Mouse (Mus musculus) brain, adult 2 months (tissue): Measurements from ENCODE around the gene Usp28.
A peak's percentile ranks its signal among the peaks of the same experiment; 100 is the strongest.

ENCODE experiments used
- DNase-seq: peaks from one replicate; pipeline ENCODE4 v3.0.0; 2011; ENCODE audit warnings: low read depth, low spot score

The Usp28 gene

GRCm38 (mm10) chr9:49021289-49021688, 36.1 kb downstream of the Usp28 start:
- no peak for DNase-seq

- DNase-seq = no peak
Observed at GRCm38 (mm10) chr9:49023956-49024355, 38.8 kb downstream of the Usp28 start.

DNA sequence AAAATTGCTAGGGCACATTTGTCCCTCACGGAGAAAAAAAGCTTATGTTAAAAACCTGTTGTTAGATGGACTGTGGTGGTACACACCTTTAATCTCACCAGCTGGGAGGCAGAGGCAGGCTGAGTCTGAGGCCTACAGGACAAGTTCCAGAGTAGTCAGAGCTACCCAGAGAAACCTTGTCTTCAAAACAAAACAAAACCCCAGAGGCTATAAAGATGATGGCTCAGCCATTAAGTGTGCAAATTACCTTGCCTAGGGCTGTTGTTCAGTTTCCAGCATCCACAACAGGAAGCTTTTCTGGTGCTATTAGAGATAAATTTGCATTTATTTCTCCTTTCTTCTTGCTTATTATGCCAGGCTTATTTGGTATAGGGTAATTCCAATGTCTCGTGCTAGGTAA, 39.4 kb downstream of the Usp28 start:
- no peak for DNase-seq

DNA sequence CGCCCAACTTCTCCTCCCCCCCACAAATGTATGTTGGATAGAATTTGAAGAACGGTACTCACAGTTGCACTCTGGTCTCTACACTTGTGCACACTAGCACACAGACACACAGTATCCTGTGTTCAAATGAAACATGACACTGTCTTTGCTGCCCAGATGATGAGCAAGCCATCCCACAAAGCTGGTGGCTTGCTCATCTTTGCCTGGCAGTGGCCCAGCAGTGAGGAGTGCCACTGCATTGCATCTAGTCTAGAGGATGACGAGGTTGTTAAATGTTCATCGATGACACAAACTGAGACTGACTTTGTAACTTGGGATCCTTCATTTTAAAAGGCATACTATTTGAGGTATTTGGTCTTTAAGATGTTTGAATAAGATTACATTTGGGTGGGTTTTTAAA, 49.6 kb downstream of the Usp28 start:
- DNase-seq = peak; percentile 64

GRCm38 (mm10) chr9:49050901-49051300, 65.7 kb downstream of the Usp28 start:
- no peak for DNase-seq

GRCm38 (mm10) chr9:49051349-49051748, 66.2 kb downstream of the Usp28 start:
- peak; percentile 85 for DNase-seq

DNA sequence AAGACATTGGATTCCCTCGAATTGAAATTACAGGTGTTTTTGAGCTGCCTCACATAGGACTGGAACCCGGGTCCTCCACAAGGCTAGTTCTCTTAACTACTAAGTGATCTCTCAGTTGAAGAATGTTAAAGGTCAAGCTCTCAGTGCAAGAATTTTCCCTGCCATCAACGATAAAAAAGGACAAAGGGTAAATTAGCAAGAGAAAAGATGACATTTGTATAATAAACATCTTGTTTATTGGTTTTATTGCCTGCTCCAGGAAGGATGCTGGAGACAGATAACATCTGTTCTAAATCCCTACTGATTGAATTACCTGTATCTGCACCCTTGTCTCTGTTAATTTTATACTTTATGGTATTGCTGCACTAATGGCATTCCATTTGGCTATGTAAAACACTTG, 68.9 kb downstream of the Usp28 start:
- no peak for DNase-seq

DNA sequence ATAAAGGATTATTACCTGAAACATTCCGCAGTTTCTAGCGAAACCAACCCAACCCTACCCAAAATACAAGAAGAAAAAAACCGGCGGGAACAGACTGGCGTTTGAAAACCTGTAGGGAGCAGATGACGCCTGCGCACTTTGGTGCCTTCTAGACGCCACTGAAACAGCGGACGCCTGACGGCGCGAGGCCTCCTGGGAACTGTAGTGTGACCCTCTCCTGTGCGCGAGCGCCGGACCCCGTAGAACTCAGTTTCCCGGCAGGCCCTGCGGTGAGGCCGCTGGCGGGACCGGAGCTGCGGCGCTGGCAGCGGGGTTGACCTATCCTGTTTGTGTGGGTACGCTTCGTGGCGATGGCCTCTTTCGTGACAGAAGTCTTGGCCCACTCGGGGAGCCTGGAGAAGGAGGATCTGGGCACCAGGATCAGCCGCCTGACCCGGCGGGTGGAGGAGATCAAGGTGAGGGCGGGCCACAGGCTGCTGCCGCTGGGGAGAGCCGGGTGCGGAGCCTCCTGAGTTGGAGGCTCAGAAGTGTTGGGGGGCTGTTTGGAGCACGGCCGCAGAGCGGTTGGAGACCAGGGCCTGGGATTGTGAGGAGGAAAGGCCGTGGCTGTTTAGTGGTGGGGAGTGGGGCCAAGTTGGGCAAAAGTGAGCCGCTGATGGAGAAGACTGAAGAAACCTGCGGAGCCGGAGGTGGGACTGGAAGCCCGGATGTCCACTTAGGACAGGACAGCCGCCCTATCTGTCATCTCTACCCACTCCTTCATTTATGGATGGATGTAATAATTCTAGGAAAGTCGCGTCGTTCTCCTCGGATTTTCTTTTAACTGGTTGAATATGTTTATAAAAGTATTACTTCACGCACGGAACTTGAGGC, 70.4 kb downstream of the Usp28 start, which contains the start of gene Zw10:
Zw10 (plus strand) TSS at position 281 of the 873 bp plus-strand sequence.
- DNase-seq = peak; percentile 99

DNA sequence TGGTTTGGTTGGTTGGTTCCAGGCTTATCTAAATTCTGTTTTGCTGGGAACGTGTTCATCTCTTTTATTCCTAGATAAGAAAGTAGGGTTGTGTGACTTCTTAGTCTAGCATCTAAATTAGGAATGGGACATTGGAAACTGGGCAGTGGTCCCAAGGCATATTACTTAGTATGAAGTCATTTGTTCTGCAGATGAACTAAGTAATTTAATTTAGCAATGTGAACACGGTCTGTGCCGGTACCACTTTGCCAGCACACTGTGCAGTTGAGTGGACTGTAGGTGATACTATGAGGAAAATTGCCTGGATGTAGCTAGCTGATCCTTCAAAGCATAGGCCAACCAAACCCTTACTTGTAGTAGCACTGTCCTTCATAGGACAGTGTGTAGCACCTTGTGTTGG, 91.7 kb downstream of the Usp28 start:
- DNase-seq = no peak

GRCm38 (mm10) chr9:49081107-49081506, 95.9 kb downstream of the Usp28 start, which contains the start of gene Tmprss5:
TSS of gene Tmprss5 (plus strand) at chr9:49081260.
- DNase-seq = no peak

- DNase-seq = peak; percentile 91
Observed at GRCm38 (mm10) chr9:49081561-49081960, 96.4 kb downstream of the Usp28 start.

DNA sequence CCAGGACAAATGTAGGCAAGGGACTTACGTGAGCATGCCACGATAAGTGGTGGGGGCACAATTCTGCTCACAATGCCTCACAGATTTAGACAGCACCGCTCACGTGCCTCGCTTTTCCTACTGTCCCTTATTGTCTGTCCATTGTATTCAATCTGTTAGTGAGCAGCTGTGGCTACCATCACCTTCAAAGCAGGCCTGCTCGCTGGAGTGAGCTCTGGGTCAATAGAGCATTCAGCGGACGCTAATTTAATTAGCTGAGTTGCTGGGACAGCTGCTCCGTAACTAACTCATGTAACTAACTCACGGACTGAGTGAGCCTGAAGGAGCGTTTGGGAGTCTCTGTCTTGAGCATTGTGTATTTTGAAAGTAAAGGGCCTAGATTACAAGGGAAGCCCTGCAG, 102.1 kb downstream of the Usp28 start:
- no peak for DNase-seq
